Mouse (Mus musculus) lung, embryonic 14.5 days (tissue): ENCODE results near the gene 9630041A04Rik. TPM values are rescaled to one million over a fixed set of nuclear protein-coding genes. Genes with fewer than 3 reads are reported as not detected.

Experiments
- ATAC-seq: fragments of 200-750 bp; cut with Nextera tagmentation; 2 replicates; pipeline ENCODE4 v1.8.0; 2017; ENCODE audit warnings: mild to moderate bottlenecking, moderate TSS enrichment, moderate library complexity; ENCODE audit not compliant: insufficient read depth
- DNase-seq: peaks from one replicate; pipeline ENCODE4 v3.0.0-alpha.2; 2015
- H3K27ac ChIP-seq: fragments of 300-500 bp; sonication (generic); 2 replicates; pipeline ENCODE4 v1.5.1; 2014; ENCODE audit warnings: low read depth, mild to moderate bottlenecking, moderate library complexity
- H3K27me3 ChIP-seq: fragments of 300-500 bp; sonication (generic); 2 replicates; pipeline ENCODE4 v1.6.1; 2014; ENCODE audit warnings: low read length, control low read depth; ENCODE audit not compliant: insufficient read depth
- H3K36me3 ChIP-seq: fragments of 300-500 bp; sonication (generic); 2 replicates; pipeline ENCODE4 v1.6.1; 2014; ENCODE audit warnings: control low read depth; ENCODE audit not compliant: insufficient read depth
- H3K4me1 ChIP-seq: fragments of 300-500 bp; sonication (generic); 2 replicates; pipeline ENCODE4 v1.6.1; 2014; ENCODE audit warnings: antibody characterized with exemption, control low read depth; ENCODE audit not compliant: insufficient read depth
- H3K4me2 ChIP-seq: fragments of 300-500 bp; sonication (generic); 2 replicates; pipeline ENCODE4 v1.6.1; 2014; ENCODE audit warnings: mild to moderate bottlenecking
- H3K4me3 ChIP-seq: fragments of 300-500 bp; sonication (generic); 2 replicates; pipeline ENCODE4 v1.5.1; 2014; ENCODE audit warnings: low read depth, low read length
- H3K9ac ChIP-seq: fragments of 300-500 bp; sonication (generic); 2 replicates; pipeline ENCODE4 v1.6.1; 2014
- H3K9me3 ChIP-seq: fragments of 300-500 bp; sonication (generic); 2 replicates; pipeline ENCODE4 v1.6.1; 2016; ENCODE audit warnings: low read depth, low read length, control low read depth
- CTCF ChIP-seq: IDR thresholded peaks from 2 replicates; pipeline ENCODE4 v1.5.1; 2016; ENCODE audit warnings: antibody characterized with exemption, low read depth
- WGBS: fragments of 180-500 bp; shearing (Covaris S2); extraction: QIAGEN DNeasy Blood & Tissue Kit; methylation state at CpG from one replicate; pipeline ENCODE4 v1.1.7; 2014; 5-methylcytosine and 5-hydroxymethylcytosine counted together
- polyA plus RNA-seq: library from polyadenylated mRNA; unstranded; fragments of >200 nt; fragmentation: Nextera tagmentation; extraction: Ambion mirVana; gene quantifications from 2 replicates; pipeline ENCODE4 v1.2.1, GENCODE M21; 2014

Gene 9630041A04Rik
- polyA plus RNA-seq, 1 experiment from 2014 or later, result 0.24 TPM

- ATAC-seq, result no peak
- Histone ChIP-seq H3K36me3 (no peaks in the 10 kb centered on the region), H3K4me1 (no peaks in the 10 kb centered on the region), H3K9ac (no peak overlapping the region), H3K4me3 (no peak overlapping the region), H3K27me3 (no peaks in the 10 kb centered on the region), H3K9me3 (no peaks in the 10 kb centered on the region), H3K4me2 (no peak overlapping the region), H3K27ac (no peak overlapping the region)
- no peak for DNase-seq
- no peak for TF ChIP-seq CTCF
- WGBS, result 75% methylated on average over 1 of the region's 1 CpGs
Measured at GRCm38 (mm10) chr9:101897851-101898250, 36.2 kb downstream of the 9630041A04Rik start.

DNA sequence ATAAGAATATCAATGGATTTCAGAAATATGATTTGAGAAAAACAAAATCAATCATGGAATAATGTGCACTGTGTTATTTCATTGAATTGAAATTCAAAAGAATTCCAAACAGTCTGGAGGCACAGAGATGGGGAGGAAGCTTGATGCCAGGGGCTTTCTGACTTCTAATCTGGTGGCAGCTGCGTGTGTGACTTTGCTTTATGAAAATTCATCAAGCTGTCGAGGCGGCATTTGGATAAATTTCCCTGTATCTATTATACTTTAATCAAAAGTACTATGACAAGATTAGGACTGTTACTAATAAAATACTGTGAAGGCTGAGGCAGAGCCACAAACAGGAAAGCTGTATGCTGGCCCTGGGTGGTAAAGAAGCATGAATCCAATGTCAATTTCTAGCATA is 41.8 kb downstream of the 9630041A04Rik start:
- Histone ChIP-seq H3K27ac (no peak overlapping the region), H3K27me3 (no peaks in the 10 kb centered on the region), H3K9ac (no peak overlapping the region), H3K36me3 (no peaks in the 10 kb centered on the region), H3K9me3 (no peaks in the 10 kb centered on the region), H3K4me2 (no peak overlapping the region), H3K4me1 (0 out of 2 replicates have a peak, but pooled peaks cover under 1% of the 10 kb centered on the region), H3K4me3 (no peak overlapping the region)
- TF ChIP-seq CTCF, result no peak
- ATAC-seq, result no peak
- no peak for DNase-seq
- 77% methylated on average over 3 of the region's 3 CpGs for WGBS

GRCm38 (mm10) chr9:101907747-101908255 is 46.2 kb downstream of the 9630041A04Rik start:
- H3K4me3 ChIP-seq, result no peak overlapping the region
- TF ChIP-seq CTCF, result no peak
- H3K27ac ChIP-seq, result no peak overlapping the region
- H3K9me3 ChIP-seq, result no peaks in the 10 kb centered on the region
- H3K27me3 ChIP-seq, result no peaks in the 10 kb centered on the region
- peaks cover 10% of the 10 kb centered on the region; the same call in 1 of the 2 replicates for H3K4me1 ChIP-seq
- ATAC-seq (no peak), DNase-seq (no peak)
- no peak overlapping the region for H3K9ac ChIP-seq
- H3K36me3 ChIP-seq, result no peaks in the 10 kb centered on the region
- WGBS, result 46% methylated on average over 6 of the region's 6 CpGs
- H3K4me2 ChIP-seq, result no peak overlapping the region

DNA sequence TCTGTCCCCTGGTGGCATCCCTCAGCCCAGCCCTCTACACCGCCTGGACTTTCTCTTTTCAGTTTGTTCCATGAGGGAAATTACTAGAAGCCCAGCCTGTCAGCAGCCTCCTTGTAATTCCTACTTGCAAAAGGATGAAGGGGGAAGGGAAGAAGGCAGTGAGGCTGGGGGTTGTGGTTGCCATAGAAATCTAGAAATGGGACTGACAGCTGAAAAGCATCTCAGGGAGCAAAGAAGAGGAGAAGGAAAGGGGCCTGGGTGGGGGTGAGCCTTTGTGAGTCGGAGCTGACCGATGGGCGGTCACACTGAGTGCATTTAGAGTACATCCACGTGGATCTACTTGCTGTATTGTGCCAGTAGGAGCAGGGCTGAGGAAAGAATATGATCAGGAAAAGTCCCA is 47.2 kb downstream of the 9630041A04Rik start:
- ATAC-seq (peak; percentile 23; the same call in 1 of the 2 replicates), DNase-seq (peak; percentile 15)
- Histone ChIP-seq H3K9me3 (no peaks in the 10 kb centered on the region), H3K36me3 (no peaks in the 10 kb centered on the region), H3K27me3 (no peaks in the 10 kb centered on the region), H3K27ac (no peak overlapping the region), H3K4me1 (peaks cover 10% of the 10 kb centered on the region; the same call in 1 of the 2 replicates), H3K9ac (no peak overlapping the region), H3K4me2 (no peak overlapping the region), H3K4me3 (no peak overlapping the region)
- WGBS, result 52% methylated on average over 5 of the region's 5 CpGs
- no peak for TF ChIP-seq CTCF

- no peak for TF ChIP-seq CTCF
- Histone ChIP-seq H3K27me3 (no peaks in the 10 kb centered on the region), H3K27ac (no peak overlapping the region), H3K36me3 (no peaks in the 10 kb centered on the region), H3K9me3 (no peaks in the 10 kb centered on the region), H3K4me2 (no peak overlapping the region), H3K4me1 (peaks cover 10% of the 10 kb centered on the region; the same call in 1 of the 2 replicates), H3K9ac (no peak overlapping the region), H3K4me3 (no peak overlapping the region)
- 80% methylated on average over 4 of the region's 4 CpGs for WGBS
- no peak for ATAC-seq
- DNase-seq, result no peak
Measured at GRCm38 (mm10) chr9:101909491-101909890, 47.9 kb downstream of the 9630041A04Rik start.

DNA sequence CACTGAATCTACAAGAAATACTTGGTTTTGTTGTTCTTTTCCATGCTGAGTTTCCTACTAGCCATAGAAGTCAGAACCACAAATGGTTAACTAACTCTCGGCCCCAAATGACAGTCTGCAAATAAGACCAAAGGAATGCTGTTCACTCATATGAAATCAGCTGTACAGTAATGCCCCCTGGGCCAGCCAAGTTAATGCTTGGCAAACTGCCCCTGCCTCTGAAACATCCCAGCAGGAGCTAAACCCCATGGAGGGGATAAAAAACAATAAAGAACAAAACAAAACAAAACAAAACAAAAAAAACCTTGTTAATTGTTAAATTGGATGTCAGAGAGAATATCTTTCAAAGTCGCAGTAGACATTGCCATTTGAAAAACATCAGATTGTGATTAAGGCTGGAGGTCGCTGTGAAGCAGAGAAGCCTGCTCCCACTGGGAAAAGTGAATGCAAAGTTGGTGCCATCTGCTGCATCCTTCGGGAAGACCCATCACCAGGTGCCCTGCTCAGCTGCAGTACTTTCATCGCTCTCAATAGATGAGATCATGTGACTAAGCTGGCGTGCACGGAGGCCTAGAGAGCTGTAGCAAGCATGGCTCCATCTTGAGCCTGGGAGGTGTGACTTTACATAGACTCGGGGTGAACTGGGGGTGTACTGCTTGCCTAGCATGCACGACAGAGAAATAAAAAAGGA is 49.7 kb downstream of the 9630041A04Rik start:
- no peaks in the 10 kb centered on the region for H3K27me3 ChIP-seq
- no peak overlapping the region for H3K9ac ChIP-seq
- H3K4me3 ChIP-seq, result no peak overlapping the region
- DNase-seq, result peak; percentile 90
- H3K4me1 ChIP-seq, result peaks cover 10% of the 10 kb centered on the region; the same call in 1 of the 2 replicates
- no peaks in the 10 kb centered on the region for H3K36me3 ChIP-seq
- no peak for TF ChIP-seq CTCF
- no peak overlapping the region for H3K27ac ChIP-seq
- ATAC-seq, result peak; percentile 94
- H3K9me3 ChIP-seq, result no peaks in the 10 kb centered on the region
- no peak overlapping the region for H3K4me2 ChIP-seq
- 41% methylated on average over 9 of the region's 9 CpGs for WGBS

DNA sequence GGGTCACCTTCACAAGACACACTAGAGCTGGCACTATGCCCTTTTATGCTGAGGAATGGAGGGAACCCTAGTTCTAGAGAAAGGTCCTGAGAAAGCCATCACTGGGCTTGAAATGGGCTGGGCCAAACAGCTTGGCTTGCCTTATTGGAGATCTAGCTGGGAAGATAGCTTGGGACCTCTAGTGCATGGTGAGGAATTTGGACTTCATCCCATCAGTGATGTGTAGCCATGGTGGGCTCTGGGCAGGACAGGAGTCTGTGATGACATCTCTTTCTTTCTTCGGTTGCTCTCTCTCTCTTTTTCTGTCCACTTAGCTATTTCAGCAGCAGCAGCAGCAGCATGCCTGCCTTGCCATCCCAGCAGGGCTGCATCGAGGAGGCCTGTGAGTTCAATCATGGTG is 53.4 kb downstream of the 9630041A04Rik start:
- ATAC-seq (no peak), DNase-seq (no peak)
- H3K27ac ChIP-seq, result no peak overlapping the region
- peaks cover 4% of the 10 kb centered on the region; the same call in 1 of the 2 replicates for H3K4me1 ChIP-seq
- H3K9ac ChIP-seq, result no peak overlapping the region
- H3K9me3 ChIP-seq, result no peaks in the 10 kb centered on the region
- no peaks in the 10 kb centered on the region for H3K27me3 ChIP-seq
- TF ChIP-seq CTCF, result no peak
- H3K4me3 ChIP-seq, result no peak overlapping the region
- 80% methylated on average over 2 of the region's 2 CpGs for WGBS
- H3K36me3 ChIP-seq, result no peaks in the 10 kb centered on the region
- no peak overlapping the region for H3K4me2 ChIP-seq
